Mouse (Mus musculus): ENCODE data around the gene Phkg2. TPM values are rescaled to one million over a fixed set of nuclear protein-coding genes. Genes with fewer than 3 reads are reported as not detected.

Gene Phkg2
- 10 to 100 TPM; 10.1 to 10.7 TPM for total RNA-seq (2021)
- long read RNA-seq, experiment 1, transcript Phkg2-201 (10 exons, 1,570 nt) = major isoform, 6 of 9 reads
- long read RNA-seq, experiment 1, partial matches to known transcripts = 1 of 9 reads
- long read RNA-seq, experiment 1, other reads (novel, unspliced or antisense) = 2 of 9 reads
- long read RNA-seq, experiment 2, transcript Phkg2-201 (10 exons, 1,570 nt) = major isoform, 7 of 8 reads
- long read RNA-seq, experiment 2, partial matches to known transcripts = 1 of 8 reads
- long read RNA-seq, experiment 2, other reads (novel, unspliced or antisense) = 0 of 8 reads

DNA sequence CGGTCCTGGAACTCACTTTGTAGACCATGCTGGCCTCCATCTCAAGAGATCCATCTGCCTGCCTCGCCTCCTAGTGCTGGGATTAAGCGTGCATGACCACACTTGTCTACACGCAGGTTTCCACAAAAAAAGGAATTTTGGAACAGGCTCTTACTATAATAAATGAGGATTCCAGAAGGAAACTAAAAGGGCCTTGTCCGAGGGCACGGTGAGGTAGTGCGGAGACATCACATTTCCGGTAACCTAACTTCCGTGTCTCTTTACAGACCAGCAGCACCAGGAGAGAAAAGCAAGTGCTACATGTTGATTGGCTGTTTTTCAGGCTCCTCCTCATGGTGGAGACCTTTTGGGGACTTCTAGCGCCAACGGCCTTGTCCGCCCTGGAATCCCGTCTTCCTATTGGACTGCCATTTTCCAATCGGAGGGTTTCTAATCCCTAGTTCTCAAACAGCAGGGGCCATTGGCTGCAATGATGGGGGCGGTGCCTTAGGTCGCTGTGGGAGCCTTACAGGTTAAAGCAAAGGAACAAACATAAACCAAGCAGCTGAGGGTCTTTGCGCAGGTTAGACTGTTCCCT lies at the start of gene Phkg2:
TSS of gene Phkg2 (plus strand) at position 446 of the 577 bp plus-strand sequence.
- intact Hi-C loops (cut with DNase I; ENCODE audit: low total_unique reads) = no loop called here
- peak; percentile 90 for DNase-seq

DNA sequence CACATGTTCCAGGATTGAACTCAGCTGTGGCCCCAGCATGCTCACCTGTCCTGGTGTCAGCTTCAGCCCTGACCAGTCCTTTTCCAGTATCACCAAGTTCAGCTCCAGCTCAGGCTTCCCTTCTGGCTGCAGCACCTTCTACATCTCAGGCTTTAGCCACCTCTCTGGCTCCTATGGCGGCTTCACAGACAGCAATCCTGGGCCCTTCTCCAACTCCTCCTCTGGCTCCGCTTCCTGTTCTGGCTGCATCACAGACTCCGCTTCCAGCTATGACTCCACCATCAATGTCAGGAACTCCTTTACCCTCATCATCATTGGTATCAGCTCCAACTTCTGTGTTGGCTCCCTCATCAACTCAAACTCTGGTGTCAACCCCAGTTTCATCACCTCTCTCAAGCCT lies 31.5 kb upstream of the Phkg2 start:
- DNase-seq = no peak
- intact Hi-C loops (cut with DNase I; ENCODE audit: low total_unique reads) = no loop called here

- DNase-seq = no peak
- intact Hi-C loops (cut with DNase I; ENCODE audit: low total_unique reads) = no loop called here
Observed at GRCm38 (mm10) chr7:127549116-127549835, 23.9 kb upstream of the Phkg2 start.

DNA sequence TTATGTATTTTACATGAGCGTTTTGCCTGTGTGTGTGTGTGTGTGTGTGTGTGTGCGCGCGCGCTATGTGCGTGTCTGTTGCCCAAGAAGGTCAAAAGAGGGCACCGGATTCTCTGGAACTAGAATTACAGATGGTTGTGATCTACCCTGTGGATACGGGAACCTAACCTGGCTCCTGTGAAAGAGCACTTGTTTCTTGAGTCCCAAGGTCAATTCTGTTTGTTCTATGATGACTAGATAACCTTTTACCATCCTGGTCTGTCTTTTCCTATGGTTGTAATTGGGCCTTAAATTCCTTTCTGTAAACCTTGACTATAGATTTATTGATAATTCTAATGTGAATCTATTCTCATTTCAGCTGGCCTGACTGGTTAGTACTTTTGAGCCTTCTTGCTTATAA lies 21.6 kb upstream of the Phkg2 start:
- DNase-seq = no peak
- intact Hi-C loops (cut with DNase I; ENCODE audit: low total_unique reads) = no loop called here

- intact Hi-C loops (cut with DNase I; ENCODE audit: low total_unique reads) = no loop called here
- no peak for DNase-seq
Observed at GRCm38 (mm10) chr7:127560580-127560979, 12.6 kb upstream of the Phkg2 start.

DNA sequence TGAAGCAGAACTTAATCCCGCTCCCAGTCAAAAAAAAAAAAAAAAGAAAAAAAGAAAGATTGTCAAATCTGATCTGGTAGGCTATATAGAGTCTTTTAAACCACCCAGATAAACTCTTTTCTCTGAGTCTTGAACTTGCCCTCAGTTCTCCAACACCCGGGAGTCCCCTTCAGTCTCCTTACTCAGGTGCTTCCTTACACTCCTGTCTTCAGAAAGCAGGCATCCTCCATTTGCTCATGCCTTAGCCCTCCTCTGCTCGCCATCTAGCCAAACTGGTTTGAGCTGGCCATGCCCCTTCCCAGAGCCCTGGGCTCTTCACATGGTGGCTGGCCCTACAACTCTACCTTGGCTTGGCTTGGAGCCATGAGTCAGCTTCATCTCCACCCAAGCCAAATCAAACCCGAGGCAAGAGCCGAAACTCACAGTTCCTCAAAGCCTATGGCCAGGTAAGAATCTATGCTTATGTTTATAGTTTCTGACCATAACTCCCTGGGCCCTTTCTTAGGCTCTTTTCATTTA lies 11.7 kb upstream of the Phkg2 start, which contains the start of gene Tmem265:
TSS of gene Tmem265 (plus strand) at position 51 of the 519 bp plus-strand sequence.
- no peak for DNase-seq
- intact Hi-C loops (cut with DNase I; ENCODE audit: low total_unique reads) = no loop called here

GRCm38 (mm10) chr7:127564381-127565150 lies 8.6 kb upstream of the Phkg2 start:
- intact Hi-C loops (cut with DNase I; ENCODE audit: low total_unique reads) = no loop called here
- DNase-seq = no peak

DNA sequence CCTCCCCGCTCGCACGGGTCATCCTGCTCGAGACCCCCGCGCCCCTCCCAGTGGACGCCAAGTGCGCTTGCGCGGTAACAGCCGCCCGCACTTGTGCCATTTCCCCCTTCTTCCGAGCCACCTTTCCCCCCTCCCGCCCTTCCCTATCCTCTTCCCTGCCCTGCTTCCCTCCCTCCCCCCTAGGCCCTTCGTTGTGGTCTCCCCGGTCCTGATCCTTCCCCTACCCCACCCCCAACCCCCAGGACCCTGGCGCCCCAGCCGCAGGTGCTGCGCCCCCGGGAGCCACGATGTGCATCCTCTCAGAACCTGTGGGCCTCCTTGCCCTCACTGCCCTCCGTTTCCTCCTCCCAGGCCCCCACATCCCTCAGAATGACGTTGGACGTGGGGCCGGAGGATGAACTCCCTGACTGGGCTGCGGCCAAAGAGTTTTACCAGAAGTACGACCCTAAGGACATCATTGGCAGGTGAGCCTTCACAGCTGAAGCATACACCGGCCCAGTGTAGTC lies 416 bp downstream of the Phkg2 start:
- intact Hi-C loops (cut with DNase I; ENCODE audit: low total_unique reads) = no loop called here
- peak; percentile 33 for DNase-seq

- no peak for DNase-seq
- intact Hi-C loops (cut with DNase I; ENCODE audit: low total_unique reads) = no loop called here
Observed at GRCm38 (mm10) chr7:127574115-127574514, 975 bp downstream of the Phkg2 start.

DNA sequence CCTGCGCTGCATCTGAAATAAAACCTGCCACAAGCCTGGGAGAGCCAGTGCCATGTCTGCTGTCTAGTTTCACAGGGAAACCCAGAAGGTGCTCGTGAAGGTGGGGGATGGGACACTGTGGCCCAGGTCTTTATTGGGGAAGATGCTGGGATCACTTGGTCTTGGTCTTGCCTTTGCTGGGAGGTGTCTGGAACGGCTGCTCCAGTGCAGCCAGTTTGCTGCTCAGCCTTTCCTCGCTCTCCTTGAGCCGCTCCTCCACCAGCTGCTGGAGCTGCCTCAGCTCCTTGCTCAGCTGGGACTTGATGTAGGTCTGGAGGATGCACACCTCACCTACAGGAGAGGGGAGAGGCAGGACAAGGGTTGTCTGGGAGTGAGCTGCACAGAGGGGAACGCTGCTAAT lies 10.1 kb downstream of the Phkg2 start:
- intact Hi-C loops (cut with DNase I; ENCODE audit: low total_unique reads) = no loop called here
- DNase-seq = no peak

GRCm38 (mm10) chr7:127585031-127585430 lies 11.9 kb downstream of the Phkg2 start:
- DNase-seq = no peak
- intact Hi-C loops (cut with DNase I; ENCODE audit: low total_unique reads) = no loop called here

- DNase-seq = no peak
- intact Hi-C loops (cut with DNase I; ENCODE audit: low total_unique reads) = no loop called here
Observed at GRCm38 (mm10) chr7:127586149-127586548, 13.0 kb downstream of the Phkg2 start.

DNA sequence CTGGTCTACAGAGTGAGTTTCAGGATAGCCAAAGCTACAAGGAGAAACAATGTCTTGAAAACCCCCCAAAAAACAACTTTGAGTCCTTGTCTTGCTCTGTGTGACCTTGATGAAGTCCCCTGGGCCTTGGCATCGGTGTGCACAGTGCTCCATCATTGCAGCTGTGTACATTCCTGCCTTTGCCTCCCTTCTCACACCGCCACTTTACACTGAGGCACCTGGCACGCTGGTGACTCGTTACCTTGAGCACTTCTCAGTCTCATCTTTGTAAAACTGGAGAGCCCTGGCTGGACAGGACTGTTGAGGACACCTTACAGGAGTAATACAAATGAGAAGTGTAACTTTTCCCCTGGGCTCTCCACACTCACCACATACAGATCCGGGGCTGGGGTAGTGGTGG lies 14.1 kb downstream of the Phkg2 start:
- DNase-seq = no peak
- intact Hi-C loops (cut with DNase I; ENCODE audit: low total_unique reads) = no loop called here

DNA sequence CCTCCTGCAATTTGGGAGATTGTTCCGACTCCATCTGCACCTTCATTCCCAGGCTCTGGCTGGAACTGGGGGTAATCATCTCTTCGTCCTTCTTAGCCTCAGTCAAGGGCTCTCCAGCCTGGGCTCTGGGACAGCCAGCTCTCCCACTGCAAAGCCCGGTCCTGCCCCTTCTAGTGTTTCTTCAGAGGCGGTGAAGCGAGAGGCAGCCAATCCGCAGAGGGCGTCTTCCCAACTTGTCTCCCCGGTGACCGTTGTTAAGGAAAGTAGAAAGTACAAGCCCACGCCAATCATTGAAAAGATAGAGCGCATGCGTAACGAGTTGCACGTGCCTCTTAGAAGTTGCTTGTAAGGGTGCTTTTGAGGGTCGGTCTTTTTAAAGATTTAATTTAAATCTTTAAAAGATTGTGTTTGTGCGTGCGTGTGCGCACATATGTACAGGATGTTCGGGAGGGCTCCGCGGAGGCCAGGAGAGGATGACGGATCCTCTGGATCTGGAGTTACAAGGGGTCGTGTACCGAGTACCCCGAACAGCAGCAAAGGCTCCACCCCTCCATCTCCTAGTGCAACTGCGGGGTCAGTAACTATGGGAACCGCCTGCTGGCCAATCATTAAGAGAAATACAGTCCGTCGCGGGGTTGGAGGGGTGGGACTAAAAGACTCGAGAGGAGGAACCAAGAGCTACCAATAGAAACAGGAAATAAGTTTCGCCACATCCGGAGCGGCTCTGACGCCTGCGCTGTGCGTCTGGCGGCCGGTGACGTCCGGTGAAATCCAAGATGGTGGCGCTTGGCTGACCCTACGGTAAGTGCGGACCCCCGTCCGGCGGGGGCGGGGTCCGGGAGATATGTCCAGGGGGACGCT lies 15.1 kb downstream of the Phkg2 start, which contains the start of the genes Ccdc189 and Rnf40:
TSS of gene Ccdc189 (minus strand) at position 585 of the 861 bp plus-strand sequence.
TSS of gene Rnf40 (plus strand) at position 757 of the 861 bp plus-strand sequence.
- DNase-seq = peak; percentile 92
- intact Hi-C loops (cut with DNase I; ENCODE audit: low total_unique reads) = no loop called here

GRCm38 (mm10) chr7:127588901-127589300 lies 15.8 kb downstream of the Phkg2 start:
- intact Hi-C loops (cut with DNase I; ENCODE audit: low total_unique reads) = no loop called here

GRCm38 (mm10) chr7:127589637-127590036 lies 16.5 kb downstream of the Phkg2 start:
- intact Hi-C loops (cut with DNase I; ENCODE audit: low total_unique reads) = no loop called here
- no peak for DNase-seq

More at GRCm38 (mm10) chr7:127588901-127589300, 15.8 kb downstream of the Phkg2 start:
- DNase-seq = no peak

DNA sequence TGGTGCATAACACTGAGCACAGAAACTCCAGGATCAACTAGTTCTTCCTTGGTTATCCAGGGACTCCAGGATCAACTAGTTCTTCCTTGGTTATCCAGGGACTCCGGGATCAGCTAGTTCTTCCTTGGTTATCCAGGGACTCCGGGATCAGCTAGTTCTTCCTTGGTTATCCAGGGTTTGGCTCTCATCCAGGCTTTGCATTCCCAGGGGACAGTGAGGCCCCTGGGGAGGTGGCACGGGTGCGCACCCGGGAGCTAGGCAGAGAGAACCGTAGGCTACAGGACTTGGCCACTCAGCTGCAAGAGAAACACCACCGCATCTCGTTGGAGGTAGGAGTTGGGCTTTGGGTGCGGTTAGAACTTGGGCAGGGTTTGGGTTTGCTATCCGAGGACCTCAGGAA lies 18.0 kb downstream of the Phkg2 start:
- no peak for DNase-seq
- intact Hi-C loops (cut with DNase I; ENCODE audit: low total_unique reads) = no loop called here

- intact Hi-C loops (cut with DNase I; ENCODE audit: low total_unique reads) = no loop called here
Observed at GRCm38 (mm10) chr7:127592575-127592974, 19.4 kb downstream of the Phkg2 start.

More at GRCm38 (mm10) chr7:127592575-127592974, 19.4 kb downstream of the Phkg2 start:
- no peak for DNase-seq

Data from gastrocnemius, postnatal 14 days (tissue).